In genomic region chr2:105444072-105444471, GRCm38 (mm10) we compare ENCODE assay signal across 9 mouse cellular contexts. TPM values are rescaled to one million over a fixed set of nuclear protein-coding genes. Genes with fewer than 3 reads are reported as not detected.
DNase-seq lines count a peak whose midpoint lies in the region; TF ChIP-seq lines count a peak whose summit lies in the region.
"Had no signal": no experiment of that assay in that cellular context is flagged by ENCODE, and none has a peak within 500 bp of the region (broad histone marks: within the 10 kb centered on the region; RNA-seq: fewer than 3 reads in every experiment).

No protein-coding gene starts in this region.

- no peak for TF ChIP-seq EP300 in heart, adult 2 months (IDR thresholded peaks at IDR 0.05; ENCODE audit: insufficient read depth, low read depth, low read length)

- H3K36me3 ChIP-seq in heart, adult 2 months (ENCODE audit: control insufficient read depth, insufficient read depth, low read length) = no peaks in the 10 kb centered on the region

- H3K4me1 ChIP-seq in heart, adult 2 months (ENCODE audit: control insufficient read depth, insufficient read depth, low read length) = no peaks in the 10 kb centered on the region
- H3K4me1 ChIP-seq in cortical plate, adult 2 months (ENCODE audit: control insufficient read depth, insufficient read depth, low read length) = no peaks in the 10 kb centered on the region

- no peaks in the 10 kb centered on the region for H3K79me2 ChIP-seq in heart, adult 2 months (replicated peaks; ENCODE audit: control insufficient read depth, insufficient read depth, low read length)

- H3K27me3 ChIP-seq in heart, adult 2 months (ENCODE audit: control insufficient read depth, insufficient read depth, low read length) = no peaks in the 10 kb centered on the region

- no peak for DNase-seq in heart, adult 2 months
- DNase-seq in heart, postnatal 36 days = no peak
- DNase-seq in ovary, postnatal 36 days (ENCODE audit: low spot score) = peak; percentile 13
- no peak for DNase-seq in ovary, postnatal 10 days (ENCODE audit: low spot score)
- DNase-seq in testis, postnatal 10 days (ENCODE audit: low spot score) = peak; percentile 79
- DNase-seq in left cerebral cortex, postnatal 36 days (ENCODE audit: low spot score in 2 of 2) = no peak
- no peak for DNase-seq in right cerebral cortex, postnatal 25 days
- DNase-seq: gastrocnemius, postnatal 14 days had no signal

- intact Hi-C loops in heart, adult 2 months (cut with DNase I) = no loop called here
- intact Hi-C loops in heart, postnatal 36 days (cut with DNase I) = no loop called here
- intact Hi-C loops in left cerebral cortex, postnatal 36 days (cut with DNase I) = no loop called here

- TF ChIP-seq POLR2A in heart, adult 2 months (IDR thresholded peaks at IDR 0.05; ENCODE audit: insufficient read depth, low read depth, low read length) = no peak
- no peak for TF ChIP-seq POLR2A in cortical plate, adult 2 months (IDR thresholded peaks at IDR 0.05; ENCODE audit: extremely low read depth, insufficient read depth, low read length)

- H3K9ac ChIP-seq in heart, adult 2 months (ENCODE audit: low read depth, low read length) = no peak overlapping the region

- no peak overlapping the region for H3K27ac ChIP-seq in heart, adult 2 months
- no peak overlapping the region for H3K27ac ChIP-seq in cortical plate, adult 2 months (ENCODE audit: insufficient read depth, low read length)

- WGBS in heart, adult 2 months = 33% methylated on average over 3 of the region's 3 CpGs

- no peak overlapping the region for H3K4me3 ChIP-seq in heart, adult 2 months
- H3K4me3 ChIP-seq in cortical plate, adult 2 months (ENCODE audit: insufficient read depth, low read length) = no peak overlapping the region

- peak; percentile 39 for TF ChIP-seq CTCF in heart, adult 2 months (IDR thresholded peaks at IDR 0.05)
- peak; percentile 12; the same call in 1 of the 2 replicates for TF ChIP-seq CTCF in cortical plate, adult 2 months (IDR thresholded peaks at IDR 0.05; ENCODE audit: extremely low read depth, insufficient read depth, low read length)

RNA-seq across cellular contexts. Expression of gene Rcn1, which starts 45.0 kb away (rescaled TPM):
- 10 to 100 TPM; 20.7 to 21.4 TPM for total RNA-seq in heart, adult 2 months (2021)
- polyA plus RNA-seq in heart, adult 2 months (2012; rRNA removed) = 6.9 and 14.5 TPM in 2 replicates
- total RNA-seq in heart, postnatal 36 days (2021) = 10 to 100 TPM; 21.5 to 23.6 TPM
- polyA plus RNA-seq in cortical plate, adult 2 months (2012; rRNA removed) = 14.5 and 15.8 TPM in 2 replicates
- total RNA-seq in left cerebral cortex, postnatal 36 days (2021) = 10 to 100 TPM; 22.3 to 22.9 TPM

Comparison
In these comparisons a context has a peak if more than half of its experiments do, and no peak if none do; other contexts are left out.
1. DNase-seq: peak in ovary, postnatal 36 days (single experiment) and testis, postnatal 10 days (single experiment); none in heart, adult 2 months (0 of 2), heart, postnatal 36 days (0 of 2), ovary, postnatal 10 days (single experiment), left cerebral cortex, postnatal 36 days (0 of 2) and right cerebral cortex, postnatal 25 days (single experiment).